Mouse (Mus musculus) bone marrow macrophage, adult 2 months (primary cell): ENCODE data around the gene Ggnbp2.

Experiments
- CTCF ChIP-seq: IDR thresholded peaks from 2 replicates; pipeline ENCODE4 v1.5.1; 2012; ENCODE audit warnings: low read depth, mild to moderate bottlenecking, low read length, moderate library complexity
- POLR2A ChIP-seq: IDR thresholded peaks from 2 replicates; pipeline ENCODE4 v1.6.1; 2012; ENCODE audit warnings: mild to moderate bottlenecking, low read depth, low read length, borderline replicate concordance

DNA sequence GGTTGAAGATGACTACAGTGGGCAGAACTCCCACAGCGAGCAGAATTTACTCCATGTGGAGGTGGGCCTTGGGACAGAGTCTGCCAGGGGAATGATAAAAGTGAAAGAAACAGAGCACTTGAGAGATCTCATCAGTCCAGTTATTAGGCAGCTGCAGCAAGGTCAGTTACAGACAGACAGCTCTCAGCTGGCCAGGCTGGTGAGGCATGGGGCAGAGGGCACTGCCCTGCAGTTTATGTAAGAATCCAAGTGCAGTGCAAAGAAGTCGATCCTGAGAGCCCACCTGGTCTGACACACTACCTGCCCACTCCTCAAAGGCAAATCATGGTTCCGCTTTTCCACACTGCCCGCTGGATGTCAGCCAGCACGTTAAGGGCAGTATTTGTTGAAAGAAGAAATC is 15.6 kb upstream of the Ggnbp2 start:
- TF ChIP-seq POLR2A = no peak
- TF ChIP-seq CTCF = no peak
